Mouse (Mus musculus) heart, postnatal 0 days (tissue): Measurements from ENCODE around the gene Gm49337. TPM values are rescaled to one million over a fixed set of nuclear protein-coding genes. Genes with fewer than 3 reads are reported as not detected.
"Not testable (repeated sequence)": the region's sequence is repeated elsewhere in the genome, so short reads cannot be mapped to it uniquely, and the experiment has no call there.

Source experiments
- ATAC-seq: fragments of 200-750 bp; cut with Nextera tagmentation; 2 replicates; pipeline ENCODE4 v1.8.0; 2017; ENCODE audit warnings: low read depth, moderate number of reproducible peaks, moderate library complexity; ENCODE audit not compliant: insufficient read depth
- DNase-seq: peaks from one replicate; pipeline ENCODE4 v3.0.0-alpha.2; 2016; ENCODE audit warnings: low spot score
- H3K27ac ChIP-seq: fragments of 300-500 bp; sonication (generic); 2 replicates; pipeline ENCODE4 v1.5.1; 2014; ENCODE audit warnings: low read depth, mild to moderate bottlenecking
- H3K27me3 ChIP-seq: fragments of 300-500 bp; sonication (generic); 2 replicates; pipeline ENCODE4 v1.6.1; 2014; ENCODE audit warnings: low read length, mixed read lengths; ENCODE audit not compliant: control insufficient read depth, insufficient read depth
- H3K36me3 ChIP-seq: fragments of 300-500 bp; sonication (generic); replicated peaks from 2 replicates; pipeline ENCODE4 v1.6.1; 2014; ENCODE audit warnings: low read length, mixed read lengths; ENCODE audit not compliant: control insufficient read depth, insufficient read depth
- H3K4me1 ChIP-seq: fragments of 300-500 bp; sonication (generic); 2 replicates; pipeline ENCODE4 v1.6.1; 2014; ENCODE audit warnings: antibody characterized with exemption; ENCODE audit not compliant: control insufficient read depth, insufficient read depth
- H3K4me2 ChIP-seq: fragments of 300-500 bp; sonication (generic); 2 replicates; pipeline ENCODE4 v1.6.1; 2014; ENCODE audit warnings: low read depth, mild to moderate bottlenecking, low read length, moderate library complexity
- H3K4me3 ChIP-seq: fragments of 300-500 bp; sonication (generic); 2 replicates; pipeline ENCODE4 v1.5.1; 2014; ENCODE audit warnings: low read depth, low read length
- H3K9ac ChIP-seq: fragments of 300-500 bp; sonication (generic); replicated peaks from 2 replicates; pipeline ENCODE4 v1.6.1; 2014; ENCODE audit warnings: low read depth, low read length, mixed read lengths
- H3K9me3 ChIP-seq: fragments of 300-500 bp; sonication (generic); replicated peaks from 2 replicates; pipeline ENCODE4 v1.6.1; 2016; ENCODE audit warnings: low read length; ENCODE audit not compliant: control insufficient read depth
- CTCF ChIP-seq: IDR thresholded peaks from 2 replicates; pipeline ENCODE4 v1.5.1; 2016; ENCODE audit warnings: antibody characterized with exemption, control low read depth, low read depth
- EP300 ChIP-seq: IDR thresholded peaks from 2 replicates; pipeline ENCODE4 v1.6.1; 2016; ENCODE audit warnings: antibody characterized with exemption, low read depth
- WGBS: fragments of 180-500 bp; shearing (Covaris S2); extraction: QIAGEN DNeasy Blood & Tissue Kit; methylation state at CpG from one replicate; pipeline ENCODE4 v1.1.7; 2014; 5-methylcytosine and 5-hydroxymethylcytosine counted together
- polyA plus RNA-seq: library from polyadenylated mRNA; unstranded; fragments of >200 nt; fragmentation: Nextera tagmentation; extraction: Ambion mirVana; gene quantifications from 2 replicates; pipeline ENCODE4 v1.2.1, GENCODE M21; 2015
- total RNA-seq: library from RNA; depleted of rRNA; stranded (reverse); fragments of >200 nt; gene quantifications from 2 replicates; pipeline ENCODE4 v1.2.3, GENCODE M21; 2014; ENCODE audit warnings: low replicate concordance

Gene Gm49337
- total and polyA plus RNA-seq, 2 experiments from 2014 or later, result not detected

GRCm38 (mm10) chr4:116245926-116246325 is 72.7 kb downstream of the Gm49337 start:
- TF ChIP-seq CTCF, result peak; percentile 43
- H3K27ac ChIP-seq, ATAC-seq, H3K4me1 ChIP-seq, H3K4me3 ChIP-seq, H3K36me3 ChIP-seq, H3K27me3 ChIP-seq, H3K4me2 ChIP-seq, H3K9me3 ChIP-seq, H3K9ac ChIP-seq: not testable (repeated sequence)
- 48% methylated on average over 3 of the region's 3 CpGs for WGBS
- peak; percentile 16 for DNase-seq

- no peaks in the 10 kb centered on the region for H3K36me3 ChIP-seq
- ATAC-seq, result no peak
- WGBS, result 89% methylated on average over 3 of the region's 3 CpGs
Measured at GRCm38 (mm10) chr4:116249986-116250385, 76.8 kb downstream of the Gm49337 start.

DNA sequence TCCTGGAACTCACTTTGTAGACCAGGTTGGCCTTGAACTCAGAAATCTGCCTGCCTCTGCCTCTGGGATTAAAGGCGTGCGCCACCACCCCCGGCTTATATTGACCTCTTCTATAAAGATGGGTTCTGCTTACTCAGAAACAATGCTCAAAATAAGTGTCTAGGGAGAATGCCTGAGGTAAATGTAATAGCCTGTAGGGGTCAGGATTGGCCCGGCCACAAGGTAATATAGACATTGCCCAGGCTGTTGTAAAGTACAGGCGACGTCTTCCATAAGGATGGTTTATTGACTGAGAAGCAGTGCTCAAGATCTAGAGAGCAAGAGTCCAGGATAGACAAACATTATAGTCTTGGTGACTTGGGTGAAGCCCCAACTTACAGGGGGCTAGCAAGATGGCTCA is 95.0 kb downstream of the Gm49337 start:
- H3K27me3 ChIP-seq, result no peaks in the 10 kb centered on the region
- 93% methylated on average over 6 of the region's 6 CpGs for whole genome bisulfite sequencing
- H3K36me3 ChIP-seq, result peaks cover 14% of the 10 kb centered on the region; the same call in 1 of the 2 replicates

More at GRCm38 (mm10) chr4:116249986-116250385, 76.8 kb downstream of the Gm49337 start:
- no peak overlapping the region for H3K27ac ChIP-seq
- no peak overlapping the region for H3K4me2 ChIP-seq
- H3K9me3 ChIP-seq, result no peaks in the 10 kb centered on the region
- no peak for DNase-seq
- H3K4me3 ChIP-seq, result no peak overlapping the region
- H3K27me3 ChIP-seq, result no peaks in the 10 kb centered on the region
- TF ChIP-seq CTCF, result no peak
- no peak for TF ChIP-seq EP300
- H3K4me1 ChIP-seq, result no peaks in the 10 kb centered on the region
- no peak overlapping the region for H3K9ac ChIP-seq

GRCm38 (mm10) chr4:116282211-116282610 is 109.0 kb downstream of the Gm49337 start:
- Histone ChIP-seq H3K27ac (no peak overlapping the region), H3K4me3 (no peak overlapping the region), H3K36me3 (peaks cover 28% of the 10 kb centered on the region; the same call in 1 of the 2 replicates), H3K9ac (no peak overlapping the region), H3K27me3 (no peaks in the 10 kb centered on the region), H3K9me3 (no peaks in the 10 kb centered on the region), H3K4me2 (no peak overlapping the region), H3K4me1 (no peaks in the 10 kb centered on the region)
- no peak for ATAC-seq
- WGBS, result 71% methylated on average over 2 of the region's 2 CpGs
- no peak for DNase-seq
- TF ChIP-seq CTCF (peak; percentile 48), EP300 (no peak)

More for the DNA sequence above, 95.0 kb downstream of the Gm49337 start:
- ATAC-seq, result no peak
- Histone ChIP-seq H3K27ac (no peak overlapping the region), H3K9me3 (no peaks in the 10 kb centered on the region), H3K4me2 (no peak overlapping the region), H3K4me1 (no peaks in the 10 kb centered on the region), H3K4me3 (no peak overlapping the region), H3K9ac (no peak overlapping the region)
- no peak for DNase-seq
- TF ChIP-seq CTCF, result no peak
- TF ChIP-seq EP300, result no peak

DNA sequence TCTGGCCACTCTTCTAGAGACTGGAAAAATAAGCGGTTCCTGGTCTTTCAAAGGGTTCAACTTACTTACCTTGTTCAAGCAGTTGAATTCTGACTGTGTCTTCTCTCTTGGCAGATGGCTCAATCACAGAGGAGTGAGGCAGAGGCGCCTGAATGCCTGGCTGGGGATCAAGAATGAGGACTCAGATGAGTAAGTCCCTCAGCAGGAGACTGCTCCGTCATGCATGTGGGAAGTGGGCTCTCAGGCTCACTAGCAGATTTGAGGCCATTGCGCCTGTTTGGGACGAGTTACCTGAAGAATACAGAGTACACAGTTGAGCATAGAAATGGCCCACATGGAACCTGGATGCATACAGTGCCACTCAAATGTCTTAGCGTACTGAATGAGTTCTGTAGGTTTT is 118.4 kb downstream of the Gm49337 start:
- no peaks in the 10 kb centered on the region for H3K9me3 ChIP-seq
- 77% methylated on average over 6 of the region's 6 CpGs for WGBS
- TF ChIP-seq EP300 (no peak), CTCF (no peak)
- no peak overlapping the region for H3K27ac ChIP-seq
- DNase-seq (no peak), ATAC-seq (no peak)
- peaks cover 46% of the 10 kb centered on the region for H3K36me3 ChIP-seq
- no peak overlapping the region for H3K4me3 ChIP-seq
- no peak overlapping the region for H3K4me2 ChIP-seq
- no peaks in the 10 kb centered on the region for H3K4me1 ChIP-seq
- no peak overlapping the region for H3K9ac ChIP-seq
- H3K27me3 ChIP-seq, result no peaks in the 10 kb centered on the region

GRCm38 (mm10) chr4:116293296-116293695 is 120.1 kb downstream of the Gm49337 start:
- TF ChIP-seq CTCF, result no peak
- no peak for TF ChIP-seq EP300
- no peak overlapping the region for H3K9ac ChIP-seq
- no peak overlapping the region for H3K4me2 ChIP-seq
- H3K27ac ChIP-seq, result no peak overlapping the region
- no peak for DNase-seq
- H3K4me3 ChIP-seq, result no peak overlapping the region
- H3K27me3 ChIP-seq, result no peaks in the 10 kb centered on the region
- no peak for ATAC-seq
- H3K9me3 ChIP-seq, result no peaks in the 10 kb centered on the region
- WGBS, result 89% methylated on average over 12 of the region's 12 CpGs
- H3K4me1 ChIP-seq, result no peaks in the 10 kb centered on the region
- H3K36me3 ChIP-seq, result peaks cover 34% of the 10 kb centered on the region
